Mouse (Mus musculus): ENCODE data around the gene Fgd4. TPM values are rescaled to one million over a fixed set of nuclear protein-coding genes. Genes with fewer than 3 reads are reported as not detected.

Gene Fgd4
- total RNA-seq (2022): 10 to 100 TPM; 38.1 to 50.1 (median 43.2) TPM

GRCm38 (mm10) chr16:16600461-16600860 lies at the start of gene Fgd4:
TSS of gene Fgd4 (minus strand) at chr16:16600549.
- DNase-seq (ENCODE audit: low spot score): no peak

- no peak for DNase-seq (ENCODE audit: low spot score)
Observed at GRCm38 (mm10) chr16:16645148-16645547, 44.8 kb upstream of the Fgd4 start.

- no peak for DNase-seq (ENCODE audit: low spot score)
Observed at GRCm38 (mm10) chr16:16633730-16634129, 33.4 kb upstream of the Fgd4 start.

- DNase-seq (ENCODE audit: low spot score): peak; percentile 3
Observed at GRCm38 (mm10) chr16:16599586-16600401, 555 bp downstream of the Fgd4 start.

GRCm38 (mm10) chr16:16596582-16596981 lies 3.8 kb downstream of the Fgd4 start:
- no peak for DNase-seq (ENCODE audit: low spot score)

GRCm38 (mm10) chr16:16592622-16593021 lies 7.7 kb downstream of the Fgd4 start:
- DNase-seq (ENCODE audit: low spot score): no peak

- peak; percentile 64 for DNase-seq (ENCODE audit: low spot score)
Observed at GRCm38 (mm10) chr16:16584409-16585032, 15.8 kb downstream of the Fgd4 start.

GRCm38 (mm10) chr16:16576556-16576955 lies 23.8 kb downstream of the Fgd4 start:
- DNase-seq (ENCODE audit: low spot score): no peak

GRCm38 (mm10) chr16:16574508-16574907 lies 25.8 kb downstream of the Fgd4 start:
- DNase-seq (ENCODE audit: low spot score): no peak

GRCm38 (mm10) chr16:16573167-16573566 lies 27.2 kb downstream of the Fgd4 start:
- no peak for DNase-seq (ENCODE audit: low spot score)

- DNase-seq (ENCODE audit: low spot score): no peak
Observed at GRCm38 (mm10) chr16:16571356-16571755, 29.0 kb downstream of the Fgd4 start.

GRCm38 (mm10) chr16:16566786-16567185 lies 33.6 kb downstream of the Fgd4 start:
- no peak for DNase-seq (ENCODE audit: low spot score)

- no peak for DNase-seq (ENCODE audit: low spot score)
Observed at GRCm38 (mm10) chr16:16566215-16566614, 34.1 kb downstream of the Fgd4 start.

GRCm38 (mm10) chr16:16565786-16566185 lies 34.6 kb downstream of the Fgd4 start:
- DNase-seq (ENCODE audit: low spot score): no peak

- DNase-seq (ENCODE audit: low spot score): no peak
Observed at GRCm38 (mm10) chr16:16560718-16561117, 39.6 kb downstream of the Fgd4 start.

- peak; percentile 44 for DNase-seq (ENCODE audit: low spot score)
Observed at GRCm38 (mm10) chr16:16559878-16560531, 40.3 kb downstream of the Fgd4 start.

- no peak for DNase-seq (ENCODE audit: low spot score)
Observed at GRCm38 (mm10) chr16:16559016-16559877, 41.1 kb downstream of the Fgd4 start.

GRCm38 (mm10) chr16:16557738-16558137 lies 42.6 kb downstream of the Fgd4 start:
- DNase-seq (ENCODE audit: low spot score): no peak

- no peak for DNase-seq (ENCODE audit: low spot score)
Observed at GRCm38 (mm10) chr16:16554098-16554497, 46.3 kb downstream of the Fgd4 start.

GRCm38 (mm10) chr16:16552197-16552596 lies 48.2 kb downstream of the Fgd4 start:
- DNase-seq (ENCODE audit: low spot score): no peak

- DNase-seq (ENCODE audit: low spot score): no peak
Observed at GRCm38 (mm10) chr16:16549105-16549504, 51.2 kb downstream of the Fgd4 start.

- DNase-seq (ENCODE audit: low spot score): no peak
Observed at GRCm38 (mm10) chr16:16546657-16547056, 53.7 kb downstream of the Fgd4 start.
